Mouse (Mus musculus): ENCODE data around the gene Gm27021. TPM values are rescaled to one million over a fixed set of nuclear protein-coding genes. Genes with fewer than 3 reads are reported as not detected.
A peak's percentile ranks its signal among the peaks of the same experiment; 100 is the strongest.

The Gm27021 gene
- polyA plus RNA-seq (2016; fragmentation: Nextera tagmentation; extraction: Ambion mirVana), result 3.2 and 8.2 TPM in 2 replicates

GRCm38 (mm10) chr8:120667561-120668373 lies at the start of gene Gm27021, which contains the start of gene Cox4i1:
Gene Gm27021, minus strand, starts transcription at chr8:120668079.
Gene Cox4i1, plus strand, starts transcription at chr8:120668222.
- Histone ChIP-seq H3K4me1 (peaks cover 22% of the 10 kb centered on the region), H3K4me3 (peak within 1 kb of the TSS; percentile 99), H3K27me3 (no peaks in the 10 kb centered on the region), H3K27ac (peak within 1 kb of the TSS; percentile 87), H3K4me2 (replicated peaks) (peak within 1 kb of the TSS; percentile 82), H3K9me3 (no peaks in the 10 kb centered on the region), H3K9ac (peak within 1 kb of the TSS; percentile 98), H3K36me3 (peaks cover 37% of the 10 kb centered on the region)
- peak; percentile 85 for ATAC-seq (ENCODE audit: insufficient number of reproducible peaks, insufficient read depth, low FRiP score, low TSS enrichment)
- under 1% methylated on average over 105 of the region's 105 CpGs for WGBS

GRCm38 (mm10) chr8:120715996-120716680 lies 48.3 kb upstream of the Gm27021 start:
- no peak overlapping the region for H3K27ac ChIP-seq
- H3K27me3 ChIP-seq, result no peaks in the 10 kb centered on the region
- no peak overlapping the region for H3K4me2 ChIP-seq (replicated peaks)
- ATAC-seq (ENCODE audit: insufficient number of reproducible peaks, insufficient read depth, low FRiP score, low TSS enrichment), result no peak
- H3K36me3 ChIP-seq, result no peaks in the 10 kb centered on the region
- WGBS, result 76% methylated on average over 15 of the region's 15 CpGs
- no peak overlapping the region for H3K4me3 ChIP-seq
- H3K9me3 ChIP-seq, result no peaks in the 10 kb centered on the region
- H3K9ac ChIP-seq, result no peak overlapping the region
- no peaks in the 10 kb centered on the region for H3K4me1 ChIP-seq

GRCm38 (mm10) chr8:120715200-120715599 lies 47.3 kb upstream of the Gm27021 start:
- no peaks in the 10 kb centered on the region for H3K4me1 ChIP-seq
- H3K27me3 ChIP-seq, result no peaks in the 10 kb centered on the region
- H3K27ac ChIP-seq, result no peak overlapping the region
- ATAC-seq (ENCODE audit: insufficient number of reproducible peaks, insufficient read depth, low FRiP score, low TSS enrichment), result no peak
- 82% methylated on average over 6 of the region's 6 CpGs for WGBS
- H3K4me2 ChIP-seq (replicated peaks), result no peak overlapping the region
- H3K9ac ChIP-seq, result no peak overlapping the region
- H3K4me3 ChIP-seq, result no peak overlapping the region
- H3K36me3 ChIP-seq, result no peaks in the 10 kb centered on the region
- H3K9me3 ChIP-seq, result no peaks in the 10 kb centered on the region

GRCm38 (mm10) chr8:120709176-120709575 lies 41.3 kb upstream of the Gm27021 start:
- Histone ChIP-seq H3K27me3 (no peaks in the 10 kb centered on the region), H3K9me3 (no peaks in the 10 kb centered on the region), H3K9ac (no peak overlapping the region), H3K4me1 (no peaks in the 10 kb centered on the region), H3K4me3 (no peak overlapping the region), H3K27ac (no peak overlapping the region), H3K36me3 (no peaks in the 10 kb centered on the region), H3K4me2 (replicated peaks) (no peak overlapping the region)
- ATAC-seq (ENCODE audit: insufficient number of reproducible peaks, insufficient read depth, low FRiP score, low TSS enrichment), result no peak
- 77% methylated on average over 10 of the region's 10 CpGs for WGBS

- Histone ChIP-seq H3K9ac (no peak overlapping the region), H3K4me3 (no peak overlapping the region), H3K4me2 (replicated peaks) (no peak overlapping the region), H3K9me3 (no peaks in the 10 kb centered on the region), H3K27ac (no peak overlapping the region), H3K36me3 (no peaks in the 10 kb centered on the region), H3K4me1 (no peaks in the 10 kb centered on the region), H3K27me3 (no peaks in the 10 kb centered on the region)
- WGBS, result 77% methylated on average over 3 of the region's 3 CpGs
- ATAC-seq (ENCODE audit: insufficient number of reproducible peaks, insufficient read depth, low FRiP score, low TSS enrichment), result no peak
Observed at GRCm38 (mm10) chr8:120706193-120706592, 38.3 kb upstream of the Gm27021 start.

GRCm38 (mm10) chr8:120705163-120705562 lies 37.3 kb upstream of the Gm27021 start:
- no peak overlapping the region for H3K4me3 ChIP-seq
- H3K27me3 ChIP-seq, result no peaks in the 10 kb centered on the region
- no peaks in the 10 kb centered on the region for H3K36me3 ChIP-seq
- H3K27ac ChIP-seq, result no peak overlapping the region
- no peaks in the 10 kb centered on the region for H3K4me1 ChIP-seq
- ATAC-seq (ENCODE audit: insufficient number of reproducible peaks, insufficient read depth, low FRiP score, low TSS enrichment), result no peak
- no peak overlapping the region for H3K4me2 ChIP-seq (replicated peaks)
- no peak overlapping the region for H3K9ac ChIP-seq
- 76% methylated on average over 15 of the region's 15 CpGs for WGBS
- H3K9me3 ChIP-seq, result no peaks in the 10 kb centered on the region

- ATAC-seq (ENCODE audit: insufficient number of reproducible peaks, insufficient read depth, low FRiP score, low TSS enrichment), result no peak
- H3K9me3 ChIP-seq, result no peaks in the 10 kb centered on the region
- H3K4me2 ChIP-seq (replicated peaks), result no peak overlapping the region
- no peak overlapping the region for H3K27ac ChIP-seq
- no peaks in the 10 kb centered on the region for H3K27me3 ChIP-seq
- H3K4me1 ChIP-seq, result no peaks in the 10 kb centered on the region
- no peak overlapping the region for H3K9ac ChIP-seq
- H3K4me3 ChIP-seq, result no peak overlapping the region
- no peaks in the 10 kb centered on the region for H3K36me3 ChIP-seq
- WGBS, result 70% methylated on average over 9 of the region's 9 CpGs
Observed at GRCm38 (mm10) chr8:120704203-120704602, 36.3 kb upstream of the Gm27021 start.

- 64% methylated on average over 19 of the region's 19 CpGs for WGBS
- no peak overlapping the region for H3K27ac ChIP-seq
- no peaks in the 10 kb centered on the region for H3K27me3 ChIP-seq
- no peaks in the 10 kb centered on the region for H3K4me1 ChIP-seq
- H3K4me3 ChIP-seq, result no peak overlapping the region
- H3K9me3 ChIP-seq, result no peaks in the 10 kb centered on the region
- H3K36me3 ChIP-seq, result no peaks in the 10 kb centered on the region
- no peak overlapping the region for H3K9ac ChIP-seq
- ATAC-seq (ENCODE audit: insufficient number of reproducible peaks, insufficient read depth, low FRiP score, low TSS enrichment), result no peak
- H3K4me2 ChIP-seq (replicated peaks), result no peak overlapping the region
Observed at GRCm38 (mm10) chr8:120701758-120702465, 34.0 kb upstream of the Gm27021 start.

GRCm38 (mm10) chr8:120700053-120700452 lies 32.2 kb upstream of the Gm27021 start:
- no peak overlapping the region for H3K9ac ChIP-seq
- 84% methylated on average over 4 of the region's 4 CpGs for WGBS

GRCm38 (mm10) chr8:120699565-120699964 lies 31.7 kb upstream of the Gm27021 start:
- no peak overlapping the region for H3K4me2 ChIP-seq (replicated peaks)
- WGBS, result 70% methylated on average over 2 of the region's 2 CpGs
- H3K27ac ChIP-seq, result no peak overlapping the region
- 0 out of 2 replicates have a peak, but pooled peaks cover 5% of the 10 kb centered on the region for H3K4me1 ChIP-seq
- H3K9ac ChIP-seq, result no peak overlapping the region
- H3K27me3 ChIP-seq, result no peaks in the 10 kb centered on the region
- no peak for ATAC-seq (ENCODE audit: insufficient number of reproducible peaks, insufficient read depth, low FRiP score, low TSS enrichment)
- no peaks in the 10 kb centered on the region for H3K36me3 ChIP-seq
- H3K9me3 ChIP-seq, result no peaks in the 10 kb centered on the region
- H3K4me3 ChIP-seq, result no peak overlapping the region

More at GRCm38 (mm10) chr8:120700053-120700452, 32.2 kb upstream of the Gm27021 start:
- Histone ChIP-seq H3K4me1 (0 out of 2 replicates have a peak, but pooled peaks cover 5% of the 10 kb centered on the region), H3K36me3 (no peaks in the 10 kb centered on the region), H3K27ac (no peak overlapping the region), H3K9me3 (no peaks in the 10 kb centered on the region), H3K4me3 (no peak overlapping the region), H3K27me3 (no peaks in the 10 kb centered on the region), H3K4me2 (replicated peaks) (no peak overlapping the region)
- ATAC-seq (ENCODE audit: insufficient number of reproducible peaks, insufficient read depth, low FRiP score, low TSS enrichment), result no peak

- Histone ChIP-seq H3K27ac (no peak overlapping the region), H3K27me3 (no peaks in the 10 kb centered on the region), H3K4me3 (no peak overlapping the region), H3K36me3 (no peaks in the 10 kb centered on the region), H3K4me1 (0 out of 2 replicates have a peak, but pooled peaks cover 5% of the 10 kb centered on the region), H3K4me2 (replicated peaks) (no peak overlapping the region), H3K9ac (no peak overlapping the region), H3K9me3 (no peaks in the 10 kb centered on the region)
- ATAC-seq (ENCODE audit: insufficient number of reproducible peaks, insufficient read depth, low FRiP score, low TSS enrichment), result no peak
- 76% methylated on average over 6 of the region's 6 CpGs for WGBS
Observed at GRCm38 (mm10) chr8:120699079-120699478, 31.2 kb upstream of the Gm27021 start.
